Mouse (Mus musculus): ENCODE measurements around the gene Kcna5. TPM values are rescaled to one million over a fixed set of nuclear protein-coding genes. Genes with fewer than 3 reads are reported as not detected.

Gene Kcna5
- total RNA-seq (2022) = 1 to 10 TPM; 9.0 to 10.0 (median 9.2) TPM

- no peak for DNase-seq (ENCODE audit: low spot score in 2 of 2)
Measured at GRCm38 (mm10) chr6:126535208-126535910, at the start of gene Kcna5. Gene Kcna5 (minus strand): TSS chr6:126535412.

GRCm38 (mm10) chr6:126583075-126583474 is 47.9 kb upstream of the Kcna5 start:
- DNase-seq (ENCODE audit: low spot score in 2 of 2) = no peak

DNA sequence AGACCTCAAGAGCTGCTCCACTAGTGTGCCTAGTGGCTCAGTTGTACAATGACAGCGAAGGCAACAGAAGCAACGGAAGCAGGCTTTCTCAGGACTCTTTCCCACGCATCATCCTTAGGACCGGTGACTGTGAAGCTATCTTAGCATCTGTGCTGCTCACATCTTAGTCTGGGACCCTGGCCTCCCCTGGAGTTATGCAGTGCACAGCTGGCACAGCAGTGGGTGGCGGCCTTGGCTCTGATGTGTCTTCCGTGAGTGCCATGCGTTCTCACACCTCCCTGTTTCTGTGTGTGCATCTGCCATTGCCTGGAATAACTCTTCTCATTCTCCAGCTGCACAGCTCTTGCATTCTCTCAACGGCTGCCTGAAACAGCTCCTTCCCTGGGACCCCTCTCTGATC is 46.4 kb upstream of the Kcna5 start:
- DNase-seq (ENCODE audit: low spot score in 2 of 2) = peak in 1 of 2 experiments; percentile 80

- no peak for DNase-seq (ENCODE audit: low spot score in 2 of 2)
Measured at GRCm38 (mm10) chr6:126580571-126580970, 45.4 kb upstream of the Kcna5 start.

DNA sequence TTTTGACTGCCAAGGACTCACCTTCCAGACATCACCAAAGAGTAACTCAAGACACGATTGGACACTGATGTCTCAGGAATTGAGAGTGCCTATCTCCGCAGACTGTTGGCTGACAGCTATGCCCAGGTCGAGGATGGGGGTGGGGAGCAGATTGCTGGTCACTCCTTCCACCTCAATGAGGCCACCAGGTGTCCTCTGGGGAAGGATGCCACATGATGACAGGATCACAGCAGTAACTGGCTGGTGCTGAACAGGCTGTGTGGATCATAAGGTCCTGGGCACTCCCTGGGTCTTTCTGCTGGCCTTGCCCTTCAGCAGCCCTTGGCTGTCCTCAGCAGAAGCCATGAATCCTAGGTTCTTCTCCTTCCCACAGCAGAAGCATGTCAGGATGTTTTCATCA is 42.2 kb upstream of the Kcna5 start:
- DNase-seq (ENCODE audit: low spot score in 2 of 2) = no peak

- DNase-seq (ENCODE audit: low spot score in 2 of 2) = no peak
Measured at GRCm38 (mm10) chr6:126576566-126576965, 41.4 kb upstream of the Kcna5 start.

DNA sequence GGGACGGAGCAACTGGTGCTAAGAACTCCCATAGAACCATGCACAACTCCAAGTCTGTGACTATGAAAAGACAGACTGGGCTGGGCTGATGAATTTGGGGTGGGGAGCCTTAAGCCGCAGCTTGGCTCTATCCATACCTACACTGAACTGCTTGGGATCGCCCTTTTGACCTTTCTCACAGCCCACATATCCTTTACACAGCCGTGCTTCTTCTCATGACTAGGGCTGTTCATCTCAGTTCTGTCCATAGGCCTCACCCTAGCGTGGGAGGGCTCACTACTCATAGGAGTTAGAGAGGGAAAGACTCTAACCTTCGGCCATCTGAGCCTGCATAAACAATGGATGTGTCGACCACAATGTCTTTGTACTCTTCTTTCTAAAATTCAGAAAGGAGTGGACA is 39.6 kb upstream of the Kcna5 start:
- DNase-seq (ENCODE audit: low spot score in 2 of 2) = no peak

DNA sequence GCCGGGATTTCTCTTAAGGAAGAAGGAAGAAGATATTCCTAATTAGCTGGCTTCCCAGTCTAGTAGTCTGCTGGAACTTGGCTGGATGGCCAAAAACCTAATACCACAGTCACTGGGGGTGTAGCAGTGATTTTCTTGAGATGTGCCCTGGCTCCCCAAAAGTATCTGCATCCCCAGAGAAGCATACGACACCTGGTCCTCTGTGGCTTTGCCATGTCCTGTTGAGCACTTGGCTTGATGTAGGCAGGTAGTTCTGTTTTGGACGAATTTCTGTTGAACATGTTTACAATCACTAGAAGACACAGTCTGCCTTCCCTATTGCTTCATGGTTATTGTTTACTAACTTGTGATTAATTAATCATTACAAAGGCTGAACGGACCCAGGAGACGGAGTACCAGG is 37.8 kb upstream of the Kcna5 start:
- DNase-seq (ENCODE audit: low spot score in 2 of 2) = no peak

DNA sequence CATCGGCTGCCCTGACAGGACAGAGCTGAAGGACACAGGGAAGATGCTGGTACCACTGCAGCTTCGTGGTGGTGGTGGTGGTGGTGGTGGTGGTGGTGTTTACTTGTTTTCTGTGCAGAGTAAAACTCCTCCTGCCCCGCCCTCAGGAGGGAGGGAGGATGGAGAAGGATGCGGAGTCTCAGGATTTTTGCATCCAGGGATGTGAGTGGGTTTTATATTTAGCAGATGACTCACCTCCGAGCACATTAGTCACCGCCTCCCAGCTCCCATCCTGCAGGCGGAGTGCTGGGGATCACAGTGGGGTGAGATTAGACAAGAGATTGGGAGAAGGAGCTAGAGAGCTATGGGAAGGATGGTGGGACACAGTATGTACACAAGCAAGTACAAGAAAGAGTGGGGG is 34.6 kb upstream of the Kcna5 start:
- DNase-seq (ENCODE audit: low spot score in 2 of 2) = peak in 1 of 2 experiments; percentile 86

DNA sequence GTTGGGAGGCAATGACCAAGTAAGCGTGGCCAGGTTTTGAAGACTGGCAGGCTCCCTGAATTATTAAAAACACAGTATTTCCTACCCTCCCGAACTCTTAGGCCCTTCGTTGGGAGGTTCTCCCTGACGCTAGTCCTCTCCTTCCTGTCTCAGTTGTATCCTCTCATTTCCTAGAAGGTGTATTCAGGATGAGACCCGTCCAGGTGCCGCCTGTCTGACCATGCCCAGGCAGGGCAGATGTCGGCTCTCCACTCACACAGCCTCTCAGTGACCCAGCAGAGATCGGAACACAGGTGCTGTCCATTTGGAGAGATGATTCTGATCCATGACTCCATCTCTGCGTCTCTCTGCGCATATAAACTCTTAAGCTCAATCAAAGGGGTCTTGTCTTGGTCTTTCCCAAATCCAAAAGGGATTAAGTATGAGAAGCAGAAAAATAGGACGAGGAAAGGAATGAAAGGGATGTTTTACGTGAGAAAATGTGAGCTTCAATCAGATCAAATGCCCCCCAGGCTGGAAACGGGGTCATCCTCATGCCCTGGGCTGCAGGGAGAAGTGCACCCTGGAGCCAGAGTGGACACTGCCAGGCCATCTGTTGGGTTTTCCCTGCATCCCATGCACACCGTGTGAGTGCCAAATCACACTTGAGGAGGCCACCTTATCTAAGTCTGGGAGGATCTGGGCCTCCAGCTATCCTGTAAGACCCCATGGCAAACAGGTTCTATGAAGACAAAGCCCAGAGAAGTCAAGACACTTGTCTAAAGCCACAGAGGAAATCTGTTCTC is 33.0 kb upstream of the Kcna5 start:
- no peak for DNase-seq (ENCODE audit: low spot score in 2 of 2)

DNA sequence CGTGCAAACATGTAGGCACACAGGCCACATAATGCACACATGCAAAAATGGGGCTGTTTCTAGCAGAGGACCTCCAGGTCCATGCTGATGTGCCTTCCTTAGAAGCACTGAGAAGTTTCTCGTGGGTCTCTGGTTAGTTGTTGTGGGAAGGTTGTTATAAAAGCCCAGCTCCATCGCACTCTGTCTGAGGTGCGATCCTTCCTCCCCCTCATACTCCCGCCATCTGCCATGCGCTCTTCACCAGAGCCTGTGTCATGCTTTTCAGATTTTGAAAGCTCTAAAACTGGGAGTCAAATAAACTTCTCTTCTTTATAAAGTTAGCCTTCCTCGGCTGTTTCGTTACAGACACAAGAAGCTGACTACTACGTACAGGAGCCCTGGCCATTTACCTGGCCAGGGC is 32.1 kb upstream of the Kcna5 start:
- peak in 1 of 2 experiments; percentile 53 for DNase-seq (ENCODE audit: low spot score in 2 of 2)

GRCm38 (mm10) chr6:126564376-126564775 is 29.2 kb upstream of the Kcna5 start:
- no peak for DNase-seq (ENCODE audit: low spot score in 2 of 2)

- peak; percentile 70 to 90 for DNase-seq (ENCODE audit: low spot score in 2 of 2)
Measured at GRCm38 (mm10) chr6:126563898-126564297, 28.7 kb upstream of the Kcna5 start.

DNA sequence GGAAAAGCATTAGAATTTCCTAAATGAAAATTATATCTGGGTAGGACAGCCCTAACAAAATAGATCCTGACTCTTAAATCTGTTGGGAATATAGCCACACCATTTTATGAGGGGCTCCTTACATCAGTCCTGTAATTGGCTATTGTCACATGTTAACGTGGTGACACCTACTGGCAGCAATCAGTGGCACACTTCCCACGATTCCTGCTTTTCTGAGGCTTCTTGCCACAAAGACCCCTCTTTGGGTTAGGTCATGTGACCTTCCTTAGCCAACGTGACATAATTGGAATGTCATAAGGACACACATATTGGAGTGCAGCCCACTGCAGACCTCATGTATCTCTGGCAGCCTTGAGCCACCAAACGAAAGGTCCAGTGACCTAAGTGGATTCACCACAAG is 26.5 kb upstream of the Kcna5 start:
- DNase-seq (ENCODE audit: low spot score in 2 of 2) = no peak

DNA sequence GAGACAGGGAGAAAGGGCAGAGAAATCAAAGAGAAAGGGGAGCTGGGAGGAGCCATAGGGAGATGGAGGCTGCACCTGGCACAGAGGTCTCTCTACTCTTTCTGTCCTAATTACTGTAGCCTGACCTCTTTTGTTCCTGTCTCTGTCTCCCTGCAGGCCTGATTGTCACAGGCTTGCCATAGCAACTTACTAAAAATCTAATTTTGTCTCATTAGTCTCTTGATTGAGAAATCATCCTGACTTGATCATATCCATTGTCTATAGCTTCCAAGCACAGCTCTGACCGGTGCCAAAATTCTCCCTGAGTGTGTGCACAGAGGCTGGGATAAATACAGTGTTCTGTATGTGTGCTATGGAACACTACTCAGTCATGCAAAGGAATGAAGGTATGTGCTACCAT is 25.5 kb upstream of the Kcna5 start:
- no peak for DNase-seq (ENCODE audit: low spot score in 2 of 2)

DNA sequence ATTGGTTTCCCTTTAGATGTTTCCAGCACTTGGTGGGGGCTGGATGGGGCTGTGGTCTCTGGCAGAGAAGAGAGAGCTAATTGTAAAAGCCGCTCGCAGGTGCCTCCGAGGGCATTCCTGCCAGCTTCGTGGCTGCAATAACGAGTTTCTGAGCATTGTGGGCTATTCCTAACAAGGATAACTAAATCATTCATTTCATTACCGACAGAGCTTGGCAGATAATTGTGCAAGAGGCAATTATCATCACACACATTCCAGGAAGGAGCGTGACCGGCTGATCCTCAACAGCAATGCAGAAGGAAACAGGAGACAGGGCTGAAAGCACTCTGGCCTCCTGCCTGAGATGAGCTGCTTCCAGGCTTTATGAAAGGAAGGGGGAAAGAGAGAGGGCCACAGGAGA is 24.8 kb upstream of the Kcna5 start:
- DNase-seq (ENCODE audit: low spot score in 2 of 2) = no peak

DNA sequence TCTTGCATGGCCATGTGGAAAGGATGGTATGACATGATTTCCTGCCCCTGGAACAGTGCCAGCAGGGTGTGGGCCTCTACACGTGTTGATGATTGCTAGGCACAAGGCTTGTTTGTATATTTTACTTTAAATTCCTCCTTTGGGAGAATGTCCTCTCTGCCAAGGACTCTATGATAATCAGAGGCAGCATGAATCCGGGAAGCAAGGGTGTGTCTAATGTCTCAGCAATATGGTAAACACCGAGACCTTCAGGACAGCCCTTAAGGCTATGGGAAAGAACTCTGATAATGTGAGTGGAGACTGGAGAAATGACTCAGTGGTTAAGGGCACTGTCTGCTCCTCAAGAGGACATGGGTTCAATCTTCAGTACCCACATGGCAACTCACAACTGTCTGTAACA is 23.1 kb upstream of the Kcna5 start:
- DNase-seq (ENCODE audit: low spot score in 2 of 2) = no peak

GRCm38 (mm10) chr6:126553812-126554211 is 18.6 kb upstream of the Kcna5 start:
- peak in 1 of 2 experiments; percentile 57 for DNase-seq (ENCODE audit: low spot score in 2 of 2)

DNA sequence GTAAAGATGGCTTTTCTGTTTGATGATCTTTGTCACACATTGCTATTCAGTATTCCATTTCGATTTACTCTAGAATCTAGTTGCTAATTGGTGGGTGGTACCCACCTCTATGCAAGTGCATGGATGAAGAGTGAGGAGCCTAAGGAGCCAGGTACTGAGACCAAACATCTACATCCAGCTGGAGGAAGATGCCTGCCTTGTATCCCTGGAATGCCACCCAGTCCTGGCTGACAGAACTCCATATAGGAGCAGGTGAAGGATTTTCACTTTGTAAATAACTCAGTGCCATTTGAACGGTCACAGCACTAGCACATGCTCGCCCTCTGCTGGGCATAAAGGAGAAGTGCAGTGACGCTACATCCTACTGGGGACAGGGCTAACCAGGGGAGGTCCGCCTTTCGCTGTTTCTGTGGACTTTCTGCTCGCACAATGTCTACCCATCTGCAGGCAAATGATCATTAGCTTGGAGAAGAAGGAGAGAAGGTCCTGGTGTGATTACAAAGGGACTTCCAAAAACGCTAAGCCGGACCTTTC is 16.7 kb upstream of the Kcna5 start:
- no peak for DNase-seq (ENCODE audit: low spot score in 2 of 2)

DNA sequence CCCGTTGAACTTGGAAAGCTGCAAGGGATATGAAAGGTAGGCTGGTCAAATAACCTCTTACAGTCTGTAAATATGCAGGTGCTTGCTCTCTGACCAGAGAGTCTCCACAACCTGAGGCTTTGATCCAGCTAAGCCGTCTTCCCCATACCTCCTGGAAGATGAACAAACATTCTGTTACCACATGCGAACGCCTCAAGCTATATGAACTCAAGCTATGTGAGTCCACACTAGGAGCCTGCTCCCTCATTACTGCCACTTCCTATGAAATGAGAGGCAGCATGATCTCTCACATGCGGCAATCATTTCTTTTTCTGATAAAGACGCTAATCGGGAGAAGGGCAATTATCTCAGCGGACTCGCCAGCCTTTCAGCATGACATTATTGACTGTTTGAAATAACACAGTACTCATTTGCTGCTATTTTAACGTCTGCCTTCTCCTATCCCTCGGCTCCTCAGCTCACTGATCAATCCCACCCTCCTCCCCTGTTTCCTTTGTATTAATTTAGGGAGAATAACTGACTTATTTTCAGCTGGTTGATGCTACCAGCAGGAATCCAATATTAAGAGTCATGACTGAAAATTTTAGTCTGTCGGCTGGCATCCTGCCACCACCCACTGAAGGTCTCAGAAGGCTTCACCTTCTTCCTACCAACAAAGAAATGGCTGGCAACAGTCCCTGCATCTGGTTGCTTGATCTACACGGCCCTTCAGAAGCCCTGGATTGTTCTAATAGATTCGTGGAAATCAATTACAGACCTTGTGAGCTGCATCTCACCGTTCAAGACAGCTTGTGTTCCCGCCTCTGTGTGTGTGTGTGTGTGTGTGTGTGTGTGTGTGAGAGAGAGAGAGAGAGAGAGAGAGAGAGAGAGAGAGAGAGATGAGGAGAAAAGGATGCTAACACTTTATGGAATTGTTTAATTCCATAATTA is 9.2 kb upstream of the Kcna5 start:
- no peak for DNase-seq (ENCODE audit: low spot score in 2 of 2)

DNA sequence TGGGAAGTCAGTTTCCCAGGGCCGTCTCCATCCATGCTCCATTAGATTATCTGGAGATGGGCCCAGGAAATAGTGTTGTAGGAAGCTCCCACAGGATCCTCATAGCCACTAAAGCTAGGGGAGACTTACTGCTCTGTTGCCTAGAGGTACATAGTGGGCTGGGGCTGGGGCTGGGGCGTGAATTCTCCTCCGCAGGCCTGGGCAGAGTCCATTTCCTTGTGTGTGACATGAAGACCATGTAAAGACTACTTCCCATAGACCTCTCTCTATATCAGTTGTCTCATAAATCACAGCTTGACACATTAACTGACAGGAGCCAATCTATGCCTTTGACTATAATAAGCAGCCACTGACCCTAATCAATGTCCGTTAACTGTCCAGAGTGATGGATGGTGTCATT is 7.5 kb upstream of the Kcna5 start:
- DNase-seq (ENCODE audit: low spot score in 2 of 2) = no peak

GRCm38 (mm10) chr6:126537512-126537911 is 2.3 kb upstream of the Kcna5 start:
- no peak for DNase-seq (ENCODE audit: low spot score in 2 of 2)

Measured in left cerebral cortex, adult 8-10 months (tissue).